Mouse (Mus musculus) kidney, postnatal 0 days (tissue): ENCODE results near the gene Plekha4. TPM values are rescaled to one million over a fixed set of nuclear protein-coding genes. Genes with fewer than 3 reads are reported as not detected.

ENCODE experiments used
- ATAC-seq: fragments of 200-750 bp; cut with Nextera tagmentation; replicated peaks from 2 replicates; pipeline ENCODE4 v1.8.0; 2017; ENCODE audit warnings: low read depth, moderate number of reproducible peaks, moderate TSS enrichment, moderate library complexity; ENCODE audit not compliant: low FRiP score
- DNase-seq: peaks from one replicate; pipeline ENCODE4 v3.0.0-alpha.2; 2016; ENCODE audit warnings: low spot score
- H3K27ac ChIP-seq: fragments of 300-500 bp; sonication (generic); 2 replicates; pipeline ENCODE4 v1.5.1; 2014; ENCODE audit warnings: mild to moderate bottlenecking
- H3K27me3 ChIP-seq: fragments of 300-500 bp; sonication (generic); 2 replicates; pipeline ENCODE4 v1.6.1; 2014; ENCODE audit warnings: low read length, mixed read lengths; ENCODE audit not compliant: insufficient read depth
- H3K36me3 ChIP-seq: fragments of 300-500 bp; sonication (generic); 2 replicates; pipeline ENCODE4 v1.6.1; 2014; ENCODE audit warnings: low read length, mixed read lengths; ENCODE audit not compliant: insufficient read depth
- H3K4me1 ChIP-seq: fragments of 300-500 bp; sonication (generic); replicated peaks from 2 replicates; pipeline ENCODE4 v1.6.1; 2014; ENCODE audit warnings: antibody characterized with exemption, low read length, mixed read lengths; ENCODE audit not compliant: insufficient read depth
- H3K4me2 ChIP-seq: fragments of 300-500 bp; sonication (generic); 2 replicates; pipeline ENCODE4 v1.6.1; 2014; ENCODE audit warnings: mild to moderate bottlenecking, low read length, moderate library complexity, mixed read lengths
- H3K4me3 ChIP-seq: fragments of 300-500 bp; sonication (generic); replicated peaks from 2 replicates; pipeline ENCODE4 v1.5.1; 2014; ENCODE audit warnings: low read depth, low read length
- H3K9ac ChIP-seq: fragments of 300-500 bp; sonication (generic); 2 replicates; pipeline ENCODE4 v1.6.1; 2014; ENCODE audit warnings: low read depth, low read length
- H3K9me3 ChIP-seq: fragments of 300-500 bp; sonication (generic); replicated peaks from 2 replicates; pipeline ENCODE4 v1.6.1; 2016; ENCODE audit warnings: low read length, inconsistent platforms, mixed read lengths
- CTCF ChIP-seq: IDR thresholded peaks from 2 replicates; pipeline ENCODE4 v1.5.1; 2016; ENCODE audit warnings: antibody characterized with exemption, low read depth, mild to moderate bottlenecking, moderate library complexity
- WGBS: fragments of 180-500 bp; shearing (Covaris S2); extraction: QIAGEN DNeasy Blood & Tissue Kit; methylation state at CpG from one replicate; pipeline ENCODE4 v1.1.7; 2014; 5-methylcytosine and 5-hydroxymethylcytosine counted together
- polyA plus RNA-seq: library from polyadenylated mRNA; unstranded; fragments of >200 nt; fragmentation: Nextera tagmentation; extraction: Ambion mirVana; gene quantifications from 2 replicates; pipeline ENCODE4 v1.2.1, GENCODE M21; 2015

The Plekha4 gene
- polyA plus RNA-seq, 1 experiment from 2014 or later: 5.8 TPM

GRCm38 (mm10) chr7:45540213-45540612 lies 14.1 kb downstream of the Plekha4 start:
- H3K36me3 ChIP-seq: no peaks in the 10 kb centered on the region
- no peak for ATAC-seq
- no peak for DNase-seq
- H3K9ac ChIP-seq: no peak overlapping the region
- H3K4me1 ChIP-seq: peaks cover 5% of the 10 kb centered on the region
- H3K9me3 ChIP-seq: no peaks in the 10 kb centered on the region
- no peak overlapping the region for H3K27ac ChIP-seq
- no peaks in the 10 kb centered on the region for H3K27me3 ChIP-seq
- WGBS: 28% methylated on average over 2 of the region's 2 CpGs
- H3K4me2 ChIP-seq: no peak overlapping the region
- no peak for TF ChIP-seq CTCF
- H3K4me3 ChIP-seq: no peak overlapping the region

DNA sequence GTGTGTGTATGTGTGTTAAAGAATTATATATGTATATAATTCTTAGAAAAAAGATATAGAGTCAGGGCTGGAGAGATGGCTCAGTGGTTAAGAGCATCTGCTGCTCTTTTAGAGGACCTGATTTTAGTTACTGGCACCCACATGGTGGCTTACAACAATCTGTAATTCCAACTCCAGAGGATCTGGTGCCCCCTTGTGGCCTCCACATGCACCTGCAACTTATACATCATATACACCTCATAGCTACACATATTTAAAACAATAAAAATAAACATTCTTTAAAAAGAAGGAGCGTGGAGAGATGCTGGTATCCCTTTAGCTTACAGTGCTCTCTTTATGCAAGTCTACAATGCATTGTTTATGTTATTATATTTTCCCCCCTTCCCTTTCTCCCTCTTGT lies 18.4 kb downstream of the Plekha4 start:
- Histone ChIP-seq H3K9me3 (no peaks in the 10 kb centered on the region), H3K4me1 (no peaks in the 10 kb centered on the region), H3K9ac (no peak overlapping the region), H3K27ac (no peak overlapping the region), H3K4me2 (no peak overlapping the region), H3K36me3 (no peaks in the 10 kb centered on the region), H3K4me3 (no peak overlapping the region), H3K27me3 (no peaks in the 10 kb centered on the region)
- TF ChIP-seq CTCF: peak; percentile 39; the same call in 1 of the 2 replicates
- WGBS: 97% methylated on average over 1 of the region's 1 CpGs
- no peak for ATAC-seq
- DNase-seq: no peak

DNA sequence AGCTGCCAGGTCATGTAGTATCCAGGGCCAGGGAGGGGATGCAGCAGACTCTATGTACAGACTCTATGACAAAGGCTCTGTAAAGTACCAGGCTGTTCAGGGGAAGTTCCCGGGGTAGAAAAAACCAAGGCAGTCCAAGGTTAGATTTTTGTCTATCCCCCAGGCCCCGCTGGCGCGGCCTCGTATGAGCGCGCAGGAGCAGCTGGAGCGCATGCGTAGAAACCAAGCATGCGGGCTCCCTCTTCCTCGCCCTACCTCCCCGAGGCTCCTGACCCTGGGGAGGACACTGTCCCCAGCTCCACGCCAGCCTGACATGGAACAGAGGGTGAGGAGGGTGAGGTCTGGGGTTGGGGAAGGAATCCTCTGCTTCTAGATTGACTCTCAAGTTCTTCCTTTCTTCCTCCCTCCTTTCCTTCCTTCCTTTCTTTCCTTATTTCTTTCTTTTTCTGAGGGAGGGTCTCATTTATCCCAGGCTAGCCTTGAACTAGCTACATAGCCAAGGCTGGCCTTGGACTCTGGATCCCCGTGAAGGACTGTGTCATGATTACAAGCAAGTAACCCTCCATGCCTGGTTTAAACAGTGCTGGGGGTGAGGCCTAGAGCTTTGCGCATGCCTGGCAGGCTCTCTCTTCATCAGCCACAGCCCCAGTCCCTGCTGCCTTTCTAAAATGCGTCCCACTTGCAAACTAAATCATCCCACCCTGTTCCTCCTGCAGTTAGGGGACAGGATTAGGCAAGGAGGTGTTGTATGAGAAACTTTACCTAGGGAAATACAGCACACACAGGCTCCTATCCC lies 23.7 kb downstream of the Plekha4 start:
- TF ChIP-seq CTCF: no peak
- no peak overlapping the region for H3K4me3 ChIP-seq
- H3K27ac ChIP-seq: no peak overlapping the region
- DNase-seq (no peak), ATAC-seq (no peak)
- no peak overlapping the region for H3K4me2 ChIP-seq
- H3K36me3 ChIP-seq: no peaks in the 10 kb centered on the region
- WGBS: 87% methylated on average over 16 of the region's 16 CpGs
- H3K9ac ChIP-seq: no peak overlapping the region
- no peaks in the 10 kb centered on the region for H3K9me3 ChIP-seq
- H3K27me3 ChIP-seq: no peaks in the 10 kb centered on the region
- H3K4me1 ChIP-seq: no peaks in the 10 kb centered on the region

DNA sequence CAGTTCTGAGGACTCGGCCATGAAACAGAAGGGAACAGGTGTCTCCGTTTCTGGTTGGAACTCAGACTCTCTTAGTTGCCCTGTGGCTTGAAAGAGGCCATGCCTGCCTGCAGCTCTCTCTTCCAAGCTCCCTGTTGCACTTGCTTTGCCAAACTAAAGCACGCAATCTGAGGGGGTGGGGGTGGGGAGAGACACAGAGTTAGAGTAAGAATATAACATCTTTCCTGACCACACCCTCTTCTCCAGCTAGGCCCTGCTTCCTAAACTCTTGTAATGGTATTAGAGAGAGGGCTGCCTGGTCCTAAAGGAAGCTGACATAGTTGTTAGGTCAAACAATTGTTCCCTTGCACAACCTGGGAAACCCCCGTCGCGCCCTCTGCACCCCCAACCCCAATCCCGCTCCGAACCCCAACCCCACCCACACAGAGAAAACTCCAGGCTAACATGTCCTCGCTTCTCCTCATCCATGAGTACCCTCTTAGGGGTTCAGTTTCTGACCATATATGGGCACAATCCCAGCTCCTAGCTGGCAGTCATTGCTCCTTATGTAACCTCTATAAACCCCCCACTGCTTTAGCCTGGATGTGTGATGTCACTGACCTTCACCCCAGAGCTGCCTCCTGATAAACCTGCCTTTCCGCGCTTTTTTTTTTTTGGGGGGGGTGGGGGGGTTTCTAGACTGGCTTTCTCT lies 24.8 kb downstream of the Plekha4 start:
- Histone ChIP-seq H3K27me3 (no peaks in the 10 kb centered on the region), H3K4me1 (no peaks in the 10 kb centered on the region), H3K27ac (no peak overlapping the region), H3K4me2 (no peak overlapping the region), H3K4me3 (no peak overlapping the region), H3K9ac (no peak overlapping the region), H3K36me3 (no peaks in the 10 kb centered on the region), H3K9me3 (no peaks in the 10 kb centered on the region)
- no peak for ATAC-seq
- TF ChIP-seq CTCF: no peak
- 68% methylated on average over 11 of the region's 11 CpGs for WGBS
- DNase-seq: no peak

DNA sequence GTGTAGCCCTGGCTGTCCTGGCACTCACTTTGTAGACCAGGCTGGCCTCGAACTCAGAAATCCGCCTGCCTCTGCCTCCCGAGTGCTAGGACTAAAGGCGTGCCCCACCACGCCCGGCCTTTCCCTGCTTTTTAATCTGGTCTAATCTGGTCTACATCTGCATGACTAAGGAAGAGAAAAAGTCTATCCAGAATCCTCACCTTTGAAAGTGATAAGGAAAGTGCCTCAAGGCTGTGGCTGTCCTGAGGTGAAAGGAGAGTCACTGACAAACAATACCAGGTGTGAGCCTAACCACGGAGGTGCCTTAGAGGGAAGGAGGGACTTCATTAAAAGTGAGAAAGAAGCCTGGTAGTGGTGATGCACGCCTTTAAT lies 25.4 kb downstream of the Plekha4 start:
- ATAC-seq: no peak
- TF ChIP-seq CTCF: no peak

DNA sequence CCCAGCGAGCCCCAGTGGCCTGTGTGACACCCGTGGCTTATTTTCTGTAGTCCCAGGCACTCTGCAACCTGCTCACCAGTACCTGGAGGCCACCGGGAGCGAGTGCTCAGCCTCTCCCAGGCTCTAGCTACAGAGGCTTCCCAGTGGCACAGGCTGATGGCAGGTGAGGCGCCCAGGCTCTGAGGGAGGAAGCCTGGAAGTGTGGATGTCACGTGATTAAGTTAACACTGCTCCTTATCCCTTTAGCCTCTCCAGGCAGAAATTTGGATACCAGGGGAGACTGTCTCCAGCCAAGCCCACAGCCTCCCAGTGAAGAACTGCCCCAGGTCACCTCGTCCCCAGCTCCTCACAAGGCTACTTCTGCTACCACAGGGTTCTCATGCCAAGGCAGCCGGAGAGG lies 27.4 kb downstream of the Plekha4 start:
- 72% methylated on average over 8 of the region's 8 CpGs for WGBS
- Histone ChIP-seq H3K27ac (peak overlapping the region; percentile 36; the same call in 1 of the 2 replicates), H3K27me3 (no peaks in the 10 kb centered on the region), H3K9me3 (no peaks in the 10 kb centered on the region), H3K4me1 (no peaks in the 10 kb centered on the region), H3K36me3 (no peaks in the 10 kb centered on the region), H3K4me2 (no peak overlapping the region), H3K4me3 (no peak overlapping the region), H3K9ac (no peak overlapping the region)
- no peak for DNase-seq
- no peak for ATAC-seq
- no peak for TF ChIP-seq CTCF

More for the DNA sequence above, 25.4 kb downstream of the Plekha4 start:
- no peaks in the 10 kb centered on the region for H3K27me3 ChIP-seq
- H3K9ac ChIP-seq: no peak overlapping the region
- no peak overlapping the region for H3K4me2 ChIP-seq
- no peak for DNase-seq
- WGBS: 85% methylated on average over 8 of the region's 8 CpGs
- no peak overlapping the region for H3K27ac ChIP-seq
- no peak overlapping the region for H3K4me3 ChIP-seq
- no peaks in the 10 kb centered on the region for H3K4me1 ChIP-seq
- no peaks in the 10 kb centered on the region for H3K36me3 ChIP-seq
- H3K9me3 ChIP-seq: no peaks in the 10 kb centered on the region
